Mouse (Mus musculus) kidney, postnatal 0 days (tissue): ENCODE data around the gene Slc9a9. TPM values are rescaled to one million over a fixed set of nuclear protein-coding genes. Genes with fewer than 3 reads are reported as not detected.
A peak's percentile ranks its signal among the peaks of the same experiment; 100 is the strongest.

ENCODE experiments used
- ATAC-seq: fragments of 200-750 bp; cut with Nextera tagmentation; replicated peaks from 2 replicates; pipeline ENCODE4 v1.8.0; 2017; ENCODE audit warnings: low read depth, moderate number of reproducible peaks, moderate TSS enrichment, moderate library complexity; ENCODE audit not compliant: low FRiP score
- DNase-seq: peaks from one replicate; pipeline ENCODE4 v3.0.0-alpha.2; 2016; ENCODE audit warnings: low spot score
- H3K27ac ChIP-seq: fragments of 300-500 bp; sonication (generic); 2 replicates; pipeline ENCODE4 v1.5.1; 2014; ENCODE audit warnings: mild to moderate bottlenecking
- H3K27me3 ChIP-seq: fragments of 300-500 bp; sonication (generic); 2 replicates; pipeline ENCODE4 v1.6.1; 2014; ENCODE audit warnings: low read length, mixed read lengths; ENCODE audit not compliant: insufficient read depth
- H3K36me3 ChIP-seq: fragments of 300-500 bp; sonication (generic); 2 replicates; pipeline ENCODE4 v1.6.1; 2014; ENCODE audit warnings: low read length, mixed read lengths; ENCODE audit not compliant: insufficient read depth
- H3K4me1 ChIP-seq: fragments of 300-500 bp; sonication (generic); replicated peaks from 2 replicates; pipeline ENCODE4 v1.6.1; 2014; ENCODE audit warnings: antibody characterized with exemption, low read length, mixed read lengths; ENCODE audit not compliant: insufficient read depth
- H3K4me2 ChIP-seq: fragments of 300-500 bp; sonication (generic); 2 replicates; pipeline ENCODE4 v1.6.1; 2014; ENCODE audit warnings: mild to moderate bottlenecking, low read length, moderate library complexity, mixed read lengths
- H3K4me3 ChIP-seq: fragments of 300-500 bp; sonication (generic); replicated peaks from 2 replicates; pipeline ENCODE4 v1.5.1; 2014; ENCODE audit warnings: low read depth, low read length
- H3K9ac ChIP-seq: fragments of 300-500 bp; sonication (generic); 2 replicates; pipeline ENCODE4 v1.6.1; 2014; ENCODE audit warnings: low read depth, low read length
- H3K9me3 ChIP-seq: fragments of 300-500 bp; sonication (generic); replicated peaks from 2 replicates; pipeline ENCODE4 v1.6.1; 2016; ENCODE audit warnings: low read length, inconsistent platforms, mixed read lengths
- CTCF ChIP-seq: IDR thresholded peaks from 2 replicates; pipeline ENCODE4 v1.5.1; 2016; ENCODE audit warnings: antibody characterized with exemption, low read depth, mild to moderate bottlenecking, moderate library complexity
- WGBS: fragments of 180-500 bp; shearing (Covaris S2); extraction: QIAGEN DNeasy Blood & Tissue Kit; methylation state at CpG from one replicate; pipeline ENCODE4 v1.1.7; 2014; 5-methylcytosine and 5-hydroxymethylcytosine counted together
- polyA plus RNA-seq: library from polyadenylated mRNA; unstranded; fragments of >200 nt; fragmentation: Nextera tagmentation; extraction: Ambion mirVana; gene quantifications from 2 replicates; pipeline ENCODE4 v1.2.1, GENCODE M21; 2015

The Slc9a9 gene
- polyA plus RNA-seq, 1 experiment from 2014 or later, result 2.6 TPM

- Histone ChIP-seq H3K27ac (no peak overlapping the region), H3K36me3 (no peaks in the 10 kb centered on the region), H3K27me3 (no peaks in the 10 kb centered on the region), H3K4me1 (0 out of 2 replicates have a peak, but pooled peaks cover 3% of the 10 kb centered on the region), H3K4me3 (no peak overlapping the region), H3K4me2 (no peak overlapping the region), H3K9ac (no peak overlapping the region), H3K9me3 (no peaks in the 10 kb centered on the region)
- 82% methylated on average over 2 of the region's 2 CpGs for WGBS
- DNase-seq (no peak), ATAC-seq (no peak)
- no peak for TF ChIP-seq CTCF
Measured at GRCm38 (mm10) chr9:95180005-95180404, 510.3 kb downstream of the Slc9a9 start.

- DNase-seq, result no peak
- 75% methylated on average over 4 of the region's 4 CpGs for WGBS
Measured at GRCm38 (mm10) chr9:95180569-95180968, 510.9 kb downstream of the Slc9a9 start.

GRCm38 (mm10) chr9:95181241-95182043, 511.7 kb downstream of the Slc9a9 start:
- Histone ChIP-seq H3K4me1 (peaks cover 8% of the 10 kb centered on the region; the same call in 1 of the 2 replicates), H3K27me3 (no peaks in the 10 kb centered on the region), H3K9me3 (no peaks in the 10 kb centered on the region), H3K9ac (no peak overlapping the region), H3K4me2 (no peak overlapping the region), H3K4me3 (no peak overlapping the region), H3K36me3 (no peaks in the 10 kb centered on the region), H3K27ac (no peak overlapping the region)
- 50% methylated on average over 13 of the region's 13 CpGs for WGBS
- DNase-seq (no peak), ATAC-seq (no peak)
- TF ChIP-seq CTCF, result no peak

More at GRCm38 (mm10) chr9:95180569-95180968, 510.9 kb downstream of the Slc9a9 start:
- Histone ChIP-seq H3K9me3 (no peaks in the 10 kb centered on the region), H3K27me3 (no peaks in the 10 kb centered on the region), H3K4me1 (0 out of 2 replicates have a peak, but pooled peaks cover 3% of the 10 kb centered on the region), H3K27ac (no peak overlapping the region), H3K4me2 (no peak overlapping the region), H3K9ac (no peak overlapping the region), H3K36me3 (no peaks in the 10 kb centered on the region), H3K4me3 (no peak overlapping the region)
- no peak for TF ChIP-seq CTCF
- ATAC-seq, result no peak

- no peak for TF ChIP-seq CTCF
- H3K4me3 ChIP-seq, result no peak overlapping the region
- no peak overlapping the region for H3K27ac ChIP-seq
- DNase-seq (no peak), ATAC-seq (no peak)
- no peak overlapping the region for H3K9ac ChIP-seq
- H3K9me3 ChIP-seq, result no peaks in the 10 kb centered on the region
- H3K4me2 ChIP-seq, result no peak overlapping the region
- WGBS, result 93% methylated on average over 7 of the region's 7 CpGs
- H3K36me3 ChIP-seq, result no peaks in the 10 kb centered on the region
- peaks cover 13% of the 10 kb centered on the region; the same call in 1 of the 2 replicates for H3K4me1 ChIP-seq
- no peaks in the 10 kb centered on the region for H3K27me3 ChIP-seq
Measured at GRCm38 (mm10) chr9:95182272-95182671, 512.6 kb downstream of the Slc9a9 start.

GRCm38 (mm10) chr9:95184453-95184852, 514.7 kb downstream of the Slc9a9 start:
- ATAC-seq (no peak), DNase-seq (peak; percentile 63)
- Histone ChIP-seq H3K4me1 (peaks cover 13% of the 10 kb centered on the region; the same call in 1 of the 2 replicates), H3K9me3 (no peaks in the 10 kb centered on the region), H3K4me3 (no peak overlapping the region), H3K27me3 (no peaks in the 10 kb centered on the region), H3K36me3 (no peaks in the 10 kb centered on the region), H3K9ac (no peak overlapping the region), H3K27ac (no peak overlapping the region), H3K4me2 (no peak overlapping the region)
- 56% methylated on average over 5 of the region's 5 CpGs for WGBS
- TF ChIP-seq CTCF, result no peak

- ATAC-seq (no peak), DNase-seq (no peak)
- H3K4me3 ChIP-seq, result no peak overlapping the region
- H3K27me3 ChIP-seq, result no peaks in the 10 kb centered on the region
- no peaks in the 10 kb centered on the region for H3K36me3 ChIP-seq
- no peaks in the 10 kb centered on the region for H3K9me3 ChIP-seq
- H3K4me2 ChIP-seq, result no peak overlapping the region
- H3K27ac ChIP-seq, result no peak overlapping the region
- no peak overlapping the region for H3K9ac ChIP-seq
- no peak for TF ChIP-seq CTCF
- H3K4me1 ChIP-seq, result peaks cover 9% of the 10 kb centered on the region; the same call in 1 of the 2 replicates
- WGBS, result 61% methylated on average over 3 of the region's 3 CpGs
Measured at GRCm38 (mm10) chr9:95185840-95186239, 516.1 kb downstream of the Slc9a9 start.
